Mouse (Mus musculus): ENCODE data around the gene Zfand3. TPM values are rescaled to one million over a fixed set of nuclear protein-coding genes. Genes with fewer than 3 reads are reported as not detected.

The Zfand3 gene
- polyA plus RNA-seq, 1 experiment from 2014 or later: 60.2 TPM

GRCm38 (mm10) chr17:30194091-30194490 is 189.6 kb downstream of the Zfand3 start:
- Histone ChIP-seq H3K9ac (replicated peaks) (no peak overlapping the region), H3K4me2 (no peak overlapping the region), H3K36me3 (peaks cover 34% of the 10 kb centered on the region), H3K9me3 (no peaks in the 10 kb centered on the region), H3K27ac (no peak overlapping the region), H3K4me3 (replicated peaks) (no peak overlapping the region), H3K27me3 (no peaks in the 10 kb centered on the region), H3K4me1 (replicated peaks) (peaks cover 69% of the 10 kb centered on the region)
- no peak for ATAC-seq (ENCODE audit: insufficient number of reproducible peaks, insufficient read depth, low FRiP score, low TSS enrichment, low read depth)
- 47% methylated on average over 3 of the region's 3 CpGs for WGBS

GRCm38 (mm10) chr17:30194629-30195445 is 190.3 kb downstream of the Zfand3 start:
- Histone ChIP-seq H3K9me3 (no peaks in the 10 kb centered on the region), H3K27me3 (no peaks in the 10 kb centered on the region), H3K4me1 (replicated peaks) (peaks cover 70% of the 10 kb centered on the region), H3K9ac (replicated peaks) (no peak overlapping the region), H3K36me3 (peaks cover 34% of the 10 kb centered on the region), H3K4me2 (no peak overlapping the region), H3K27ac (no peak overlapping the region), H3K4me3 (replicated peaks) (no peak overlapping the region)
- WGBS: 48% methylated on average over 11 of the region's 11 CpGs
- no peak for ATAC-seq (ENCODE audit: insufficient number of reproducible peaks, insufficient read depth, low FRiP score, low TSS enrichment, low read depth)

GRCm38 (mm10) chr17:30195591-30196183 is 191.2 kb downstream of the Zfand3 start:
- no peaks in the 10 kb centered on the region for H3K9me3 ChIP-seq
- H3K27me3 ChIP-seq: no peaks in the 10 kb centered on the region
- ATAC-seq (ENCODE audit: insufficient number of reproducible peaks, insufficient read depth, low FRiP score, low TSS enrichment, low read depth): no peak
- peaks cover 70% of the 10 kb centered on the region for H3K4me1 ChIP-seq (replicated peaks)
- peak overlapping the region; percentile 26; the same call in 1 of the 2 replicates for H3K27ac ChIP-seq
- peaks cover 34% of the 10 kb centered on the region for H3K36me3 ChIP-seq
- H3K9ac ChIP-seq (replicated peaks): no peak overlapping the region
- H3K4me3 ChIP-seq (replicated peaks): no peak overlapping the region
- no peak overlapping the region for H3K4me2 ChIP-seq
- WGBS: 85% methylated on average over 13 of the region's 21 CpGs

DNA sequence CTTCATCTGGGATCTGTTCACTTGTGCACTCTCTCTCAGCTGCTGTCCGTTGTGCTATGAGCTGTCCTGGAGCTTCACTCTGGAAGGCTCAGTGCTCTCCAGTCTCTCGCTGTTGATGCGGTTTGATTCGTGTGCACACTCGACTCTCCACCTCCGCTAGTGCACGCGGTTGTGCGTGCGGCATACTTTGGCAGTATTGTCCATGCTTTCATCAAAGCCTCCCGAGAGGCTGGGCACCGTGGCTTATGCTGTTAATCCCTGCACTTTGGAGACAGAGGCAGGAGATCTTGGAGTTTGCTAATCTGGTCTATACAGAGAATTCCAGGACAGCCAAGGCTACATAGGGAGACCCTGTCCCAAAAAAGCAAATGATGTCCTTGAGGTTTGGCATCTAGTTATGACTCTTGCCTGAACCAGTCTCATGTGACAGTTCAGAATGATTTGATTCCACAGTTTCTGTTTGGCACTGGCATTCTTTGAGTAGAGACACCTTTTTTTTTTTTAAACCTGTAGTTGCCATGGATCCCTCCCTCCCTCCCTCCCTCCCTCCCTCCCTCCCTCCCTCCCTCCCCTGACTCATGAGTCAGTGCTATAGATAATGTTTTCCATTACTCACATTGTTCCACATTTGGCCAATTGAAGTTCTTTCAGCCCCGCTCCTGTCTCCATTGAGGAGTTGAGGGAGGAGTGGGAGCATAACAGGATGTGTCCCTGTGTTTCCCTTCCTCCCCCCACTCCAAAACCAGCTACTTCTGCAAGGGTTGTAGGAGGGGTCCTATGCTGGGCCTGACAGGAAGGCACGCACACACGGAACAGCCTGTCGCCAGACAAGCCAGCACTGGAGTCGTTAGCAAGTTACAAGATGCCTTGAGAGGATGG is 192.1 kb downstream of the Zfand3 start:
- H3K27me3 ChIP-seq: no peaks in the 10 kb centered on the region
- peak overlapping the region; percentile 68 for H3K27ac ChIP-seq
- H3K9ac ChIP-seq (replicated peaks): no peak overlapping the region
- no peaks in the 10 kb centered on the region for H3K9me3 ChIP-seq
- no peak overlapping the region for H3K4me2 ChIP-seq
- peaks cover 34% of the 10 kb centered on the region for H3K36me3 ChIP-seq
- peaks cover 69% of the 10 kb centered on the region for H3K4me1 ChIP-seq (replicated peaks)
- H3K4me3 ChIP-seq (replicated peaks): no peak overlapping the region
- WGBS: 77% methylated on average over 17 of the region's 17 CpGs
- no peak for ATAC-seq (ENCODE audit: insufficient number of reproducible peaks, insufficient read depth, low FRiP score, low TSS enrichment, low read depth)

- WGBS: 50% methylated on average over 12 of the region's 12 CpGs
- ATAC-seq (ENCODE audit: insufficient number of reproducible peaks, insufficient read depth, low FRiP score, low TSS enrichment, low read depth): no peak
- Histone ChIP-seq H3K27me3 (no peaks in the 10 kb centered on the region), H3K4me3 (replicated peaks) (no peak overlapping the region), H3K36me3 (peaks cover 31% of the 10 kb centered on the region), H3K27ac (peak overlapping the region; percentile 68), H3K9me3 (no peaks in the 10 kb centered on the region), H3K4me1 (replicated peaks) (peaks cover 72% of the 10 kb centered on the region), H3K9ac (replicated peaks) (no peak overlapping the region), H3K4me2 (no peak overlapping the region)
Observed at GRCm38 (mm10) chr17:30197280-30198030, 192.9 kb downstream of the Zfand3 start.

DNA sequence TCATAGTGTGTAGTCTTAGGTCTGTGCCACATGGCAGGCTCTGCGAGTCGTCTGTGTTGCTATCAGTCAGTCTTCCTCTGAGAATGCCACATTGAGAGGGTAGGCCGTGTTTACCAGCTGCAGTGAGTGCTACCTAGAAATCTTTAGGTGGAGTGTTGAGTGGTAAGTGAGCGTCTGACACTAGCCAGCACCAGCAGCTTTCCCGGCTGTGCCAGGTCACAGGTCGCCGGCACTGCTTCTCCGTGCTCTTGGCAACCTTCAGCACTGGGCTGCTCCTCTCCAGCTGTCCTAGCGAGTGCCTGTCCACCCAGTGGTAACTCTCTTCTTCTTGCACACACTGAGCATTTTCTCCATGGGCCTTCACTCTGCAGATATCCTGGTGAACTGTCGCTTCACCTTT is 193.9 kb downstream of the Zfand3 start:
- Histone ChIP-seq H3K9me3 (no peaks in the 10 kb centered on the region), H3K9ac (replicated peaks) (no peak overlapping the region), H3K4me3 (replicated peaks) (no peak overlapping the region), H3K27ac (peak overlapping the region; percentile 50), H3K4me2 (no peak overlapping the region), H3K36me3 (peaks cover 31% of the 10 kb centered on the region), H3K4me1 (replicated peaks) (peaks cover 80% of the 10 kb centered on the region), H3K27me3 (no peaks in the 10 kb centered on the region)
- no peak for ATAC-seq (ENCODE audit: insufficient number of reproducible peaks, insufficient read depth, low FRiP score, low TSS enrichment, low read depth)
- WGBS: 52% methylated on average over 10 of the region's 10 CpGs

GRCm38 (mm10) chr17:30199374-30200247 is 195.1 kb downstream of the Zfand3 start:
- H3K27me3 ChIP-seq: no peaks in the 10 kb centered on the region
- WGBS: 82% methylated on average over 13 of the region's 13 CpGs
- 0 out of 2 replicates have a peak overlapping the region, but pooled peaks have one; percentile 23 for H3K9ac ChIP-seq (replicated peaks)
- H3K9me3 ChIP-seq: no peaks in the 10 kb centered on the region
- peaks cover 91% of the 10 kb centered on the region for H3K4me1 ChIP-seq (replicated peaks)
- no peak for ATAC-seq (ENCODE audit: insufficient number of reproducible peaks, insufficient read depth, low FRiP score, low TSS enrichment, low read depth)
- no peak overlapping the region for H3K4me3 ChIP-seq (replicated peaks)
- peak overlapping the region; percentile 50; the same call in 1 of the 2 replicates for H3K27ac ChIP-seq
- no peak overlapping the region for H3K4me2 ChIP-seq
- peaks cover 23% of the 10 kb centered on the region; the same call in 1 of the 2 replicates for H3K36me3 ChIP-seq

- Histone ChIP-seq H3K9me3 (no peaks in the 10 kb centered on the region), H3K27me3 (no peaks in the 10 kb centered on the region), H3K4me3 (replicated peaks) (no peak overlapping the region), H3K36me3 (peaks cover 18% of the 10 kb centered on the region; the same call in 1 of the 2 replicates), H3K9ac (replicated peaks) (no peak overlapping the region), H3K27ac (no peak overlapping the region), H3K4me2 (no peak overlapping the region), H3K4me1 (replicated peaks) (peaks cover 94% of the 10 kb centered on the region)
- ATAC-seq (ENCODE audit: insufficient number of reproducible peaks, insufficient read depth, low FRiP score, low TSS enrichment, low read depth): no peak
- 87% methylated on average over 4 of the region's 4 CpGs for WGBS
Observed at GRCm38 (mm10) chr17:30200283-30200682, 195.8 kb downstream of the Zfand3 start.

DNA sequence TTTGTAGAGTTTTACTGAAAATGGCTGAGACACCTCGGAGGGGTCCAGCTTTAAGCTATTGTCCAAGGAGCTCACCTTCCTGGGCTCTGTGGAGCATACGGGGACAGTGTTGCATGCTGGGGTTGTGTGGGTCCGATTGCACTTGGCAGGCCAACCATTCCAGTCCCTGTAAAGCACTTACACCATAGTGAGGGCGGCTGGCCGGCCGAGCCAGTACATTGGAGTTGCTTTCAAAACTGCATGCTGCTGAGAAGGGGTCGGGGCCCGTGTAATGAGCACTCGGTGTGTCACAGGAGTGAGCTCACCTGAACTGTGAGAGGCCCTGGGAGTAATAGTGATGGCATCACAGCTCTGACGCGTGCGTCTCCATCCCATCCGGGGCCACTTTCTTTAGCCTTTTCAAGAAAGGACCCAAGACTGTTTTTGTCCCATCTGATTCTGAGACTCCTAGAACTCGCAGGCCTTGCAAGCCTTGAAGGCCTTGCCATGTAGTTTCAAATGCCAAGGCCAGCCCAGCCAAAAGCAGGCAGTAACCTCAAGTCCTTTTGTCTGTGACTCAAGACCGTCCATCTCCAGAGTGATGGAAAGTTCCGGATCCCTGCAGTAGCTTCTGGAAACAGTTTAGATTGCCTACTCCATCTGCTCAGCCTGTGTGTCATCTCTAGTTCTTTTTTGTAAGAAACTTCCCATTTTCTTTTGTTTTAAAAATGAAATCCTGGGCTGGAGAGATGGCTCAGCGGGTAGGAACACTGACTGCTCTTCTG is 200.7 kb downstream of the Zfand3 start:
- WGBS: 90% methylated on average over 17 of the region's 17 CpGs
- H3K27me3 ChIP-seq: no peaks in the 10 kb centered on the region

More for the DNA sequence above, 200.7 kb downstream of the Zfand3 start:
- no peak overlapping the region for H3K27ac ChIP-seq
- H3K4me1 ChIP-seq (replicated peaks): peaks cover 58% of the 10 kb centered on the region
- H3K9ac ChIP-seq (replicated peaks): no peak overlapping the region
- H3K4me2 ChIP-seq: no peak overlapping the region
- no peaks in the 10 kb centered on the region for H3K9me3 ChIP-seq
- peaks cover 55% of the 10 kb centered on the region for H3K36me3 ChIP-seq
- no peak for ATAC-seq (ENCODE audit: insufficient number of reproducible peaks, insufficient read depth, low FRiP score, low TSS enrichment, low read depth)
- H3K4me3 ChIP-seq (replicated peaks): no peak overlapping the region

Data from limb, embryonic 12.5 days (tissue).